Mouse (Mus musculus) natural killer cell, adult 2 months (primary cell): ENCODE data around the gene Kalrn.

ENCODE experiments used
- DNase-seq, 2 experiments: peaks; one replicate each; pipeline ENCODE4 v3.0.0; 2022; ENCODE audit warnings: low spot score in 2 of 2

Kalrn gene

DNA sequence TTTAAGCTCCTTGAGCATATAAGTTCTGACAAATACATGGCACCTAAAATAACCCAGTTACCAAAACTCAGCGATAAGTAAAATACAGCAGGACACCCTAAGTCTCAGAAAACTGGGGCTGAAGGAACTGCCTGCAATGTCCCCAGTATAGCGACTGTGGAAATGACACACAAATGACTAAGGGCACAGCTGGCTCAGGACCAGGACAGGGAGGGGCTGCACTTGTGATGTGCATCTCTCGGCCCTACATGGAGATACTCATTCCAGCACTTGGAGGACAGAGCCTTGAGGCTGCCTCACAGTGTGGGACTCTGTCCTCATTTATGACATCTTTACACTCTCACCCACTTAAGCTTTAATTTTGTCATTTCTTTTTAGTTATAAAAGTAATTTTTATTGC is 497.2 kb downstream of the Kalrn start:
- no peak for DNase-seq

DNA sequence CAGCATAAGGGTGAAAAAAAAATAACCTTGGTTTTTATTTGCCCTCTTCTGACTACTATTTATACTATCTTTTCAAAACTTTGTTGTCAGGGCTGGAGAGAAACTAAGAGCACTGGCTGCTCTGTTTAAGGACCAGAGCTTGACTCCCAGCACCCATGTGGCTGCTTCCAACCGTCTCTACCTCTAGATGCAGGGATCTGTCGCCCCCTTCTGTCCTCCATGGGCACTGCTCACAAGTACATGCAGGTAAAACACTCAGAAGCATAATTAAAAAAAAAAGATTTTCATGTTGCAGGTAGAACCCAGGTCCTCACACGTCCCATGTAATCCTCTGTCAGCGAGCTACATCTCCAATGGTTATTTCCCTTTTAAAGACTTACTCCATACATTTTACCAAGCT is 499.4 kb downstream of the Kalrn start:
- DNase-seq, result no peak

DNA sequence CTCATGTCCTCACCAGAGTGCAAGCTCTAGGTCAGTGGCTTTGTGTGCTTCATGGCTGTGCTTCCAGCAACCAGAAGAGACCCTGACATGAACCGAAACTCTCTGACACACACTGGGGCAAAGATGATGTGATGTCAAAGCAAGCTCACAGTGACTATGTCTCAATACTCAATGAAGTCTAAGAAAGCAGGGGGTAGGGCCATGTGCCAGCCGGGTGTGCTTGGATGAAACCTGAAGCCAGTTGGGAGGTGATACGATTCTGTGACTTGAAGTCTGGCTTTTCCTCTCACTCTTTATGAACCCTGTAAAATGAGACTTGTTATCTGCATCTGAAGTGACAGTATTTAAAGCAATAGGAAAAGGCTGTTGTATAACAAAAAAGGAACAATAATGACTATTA is 501.2 kb downstream of the Kalrn start:
- no peak for DNase-seq

DNA sequence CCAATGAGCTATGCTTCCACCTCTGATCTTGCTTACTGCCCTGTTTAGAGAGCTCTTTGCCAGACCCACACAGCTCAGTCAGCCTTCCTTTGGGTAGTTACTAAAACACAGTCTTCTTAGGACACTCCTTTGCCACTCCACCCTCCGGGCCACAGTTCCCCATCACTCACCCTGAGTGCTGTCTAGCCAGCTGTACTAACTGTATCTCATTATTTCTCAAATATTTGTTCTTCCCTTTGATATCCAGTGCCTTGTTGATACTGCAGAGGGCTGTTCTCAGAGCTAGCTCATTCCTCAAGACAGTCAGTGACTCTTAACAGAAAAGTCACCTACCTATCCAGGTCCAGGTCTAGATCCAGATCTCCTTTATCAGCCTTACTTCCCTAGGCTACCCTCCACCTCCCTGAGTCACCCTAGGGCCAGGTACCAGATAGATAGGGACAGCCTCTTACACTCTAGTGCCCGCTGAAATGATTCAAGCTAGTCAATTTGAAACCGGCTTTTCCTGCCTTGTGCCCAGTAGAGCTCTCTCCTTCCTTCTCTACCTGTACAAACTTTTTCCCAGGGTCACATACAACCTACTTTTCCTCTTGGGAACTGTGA is 502.0 kb downstream of the Kalrn start:
- no peak for DNase-seq

DNA sequence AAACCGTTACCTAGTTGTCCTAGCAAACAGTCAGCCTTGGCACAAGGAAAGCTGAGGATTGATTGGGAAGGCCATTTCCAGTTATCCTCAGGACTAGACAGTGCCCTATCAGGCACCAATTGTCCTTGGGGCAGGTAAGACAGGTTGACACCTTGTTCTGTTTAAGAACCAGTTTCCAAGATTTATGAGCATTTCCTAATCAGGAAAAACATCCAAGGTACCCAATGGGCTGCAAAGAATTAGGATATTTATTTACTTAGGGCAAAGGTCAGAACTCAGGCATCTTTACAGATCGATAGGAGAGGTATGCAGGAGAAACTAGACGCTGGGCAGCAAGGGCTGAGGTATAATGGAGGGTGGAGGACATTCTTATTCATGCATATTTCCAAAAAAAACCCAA is 503.9 kb downstream of the Kalrn start:
- DNase-seq, result no peak

DNA sequence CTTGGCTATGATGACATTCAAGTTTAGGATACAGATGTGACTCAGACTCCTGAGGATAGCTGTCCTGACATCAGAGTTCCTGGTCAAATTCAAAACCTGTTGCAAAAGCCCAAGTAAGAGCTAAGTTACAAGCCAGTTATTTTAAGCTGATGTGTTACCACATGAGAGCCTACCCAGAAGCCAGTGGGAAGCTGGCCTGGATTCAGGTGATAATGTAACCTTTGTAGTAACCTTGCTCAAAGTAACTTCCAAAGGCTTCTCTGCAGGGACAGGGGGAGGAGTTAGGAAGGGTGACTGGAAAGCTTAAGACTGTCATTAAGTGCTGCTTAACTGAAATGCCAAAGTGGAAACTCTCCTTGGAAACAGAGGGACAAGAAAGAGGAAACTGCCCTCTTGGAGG is 506.4 kb downstream of the Kalrn start:
- DNase-seq, result no peak

DNA sequence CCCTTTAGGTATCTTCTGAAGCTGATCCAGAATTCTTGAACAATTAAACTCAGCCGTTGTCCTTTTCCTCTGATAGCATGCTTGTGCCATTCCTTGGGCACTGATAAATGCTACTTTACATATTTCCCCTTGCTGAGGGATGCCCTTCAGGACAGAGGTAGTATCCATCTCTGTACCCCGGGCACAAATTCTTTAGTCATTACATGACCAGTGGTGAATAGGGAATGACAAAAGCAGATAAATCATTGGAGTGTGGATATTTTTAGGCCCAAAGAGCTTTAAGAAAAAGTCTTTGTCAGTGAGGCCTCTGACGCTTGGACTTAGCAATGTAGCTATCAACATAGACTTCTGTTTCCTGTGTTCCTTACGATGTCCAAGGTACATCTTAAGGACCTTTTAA is 507.0 kb downstream of the Kalrn start:
- DNase-seq, result no peak

DNA sequence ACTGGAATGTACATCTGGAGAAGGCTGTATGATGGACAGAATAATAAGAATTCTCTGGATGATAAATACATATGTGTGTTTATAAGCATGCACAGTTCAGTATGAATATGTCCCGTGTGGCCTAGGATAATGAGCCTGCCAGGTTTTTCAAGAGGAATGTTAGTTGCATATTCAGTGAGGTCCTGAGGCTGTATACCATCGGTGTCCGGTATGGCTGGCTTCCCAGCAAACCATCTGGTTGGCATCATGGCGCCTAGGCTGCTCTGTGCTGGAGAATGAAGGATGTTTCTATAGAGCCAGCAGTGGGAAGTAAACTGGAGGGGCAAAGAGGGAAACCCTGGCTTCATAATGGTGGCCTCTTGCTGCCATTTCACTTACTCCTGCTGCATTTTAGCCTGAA is 510.0 kb downstream of the Kalrn start:
- DNase-seq, result no peak

DNA sequence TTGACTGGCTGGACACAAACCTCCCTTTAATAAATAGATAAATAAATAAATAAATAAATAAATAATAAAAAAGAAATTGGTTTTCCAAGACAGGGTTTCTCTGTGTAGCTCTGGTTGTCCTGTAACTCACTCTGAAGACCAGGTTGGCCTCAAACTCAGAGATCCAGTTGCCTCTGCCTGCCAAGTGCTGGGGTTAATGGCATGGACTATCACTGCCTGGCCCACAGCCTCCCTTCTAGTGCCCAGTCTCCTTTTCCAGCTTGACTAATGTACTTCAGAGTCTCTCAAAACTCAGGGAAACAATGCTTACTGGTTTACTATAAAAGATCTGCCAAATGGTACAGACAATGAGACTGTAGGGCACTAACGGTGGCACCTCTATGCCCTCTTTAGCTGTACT is 511.7 kb downstream of the Kalrn start:
- DNase-seq, result no peak

DNA sequence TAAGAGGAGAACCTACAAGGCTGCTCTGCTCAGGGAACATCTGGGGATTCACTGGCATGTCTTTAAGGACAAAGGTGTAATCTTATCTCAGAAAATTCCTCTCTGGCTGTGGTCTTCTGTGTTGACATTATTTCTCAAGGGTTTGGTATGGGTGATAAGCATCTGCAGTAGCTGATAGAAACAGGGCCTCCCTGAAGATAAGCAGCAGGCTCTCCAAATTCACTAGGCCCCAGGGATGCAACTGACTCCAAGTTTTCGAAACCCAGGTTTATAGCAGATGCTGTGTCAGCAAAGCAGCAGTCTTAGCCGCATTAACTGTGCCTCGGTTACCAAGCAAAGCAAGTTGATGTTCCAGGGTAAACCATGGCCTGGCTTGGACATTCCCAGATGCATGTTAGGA is 514.7 kb downstream of the Kalrn start:
- DNase-seq, result no peak

DNA sequence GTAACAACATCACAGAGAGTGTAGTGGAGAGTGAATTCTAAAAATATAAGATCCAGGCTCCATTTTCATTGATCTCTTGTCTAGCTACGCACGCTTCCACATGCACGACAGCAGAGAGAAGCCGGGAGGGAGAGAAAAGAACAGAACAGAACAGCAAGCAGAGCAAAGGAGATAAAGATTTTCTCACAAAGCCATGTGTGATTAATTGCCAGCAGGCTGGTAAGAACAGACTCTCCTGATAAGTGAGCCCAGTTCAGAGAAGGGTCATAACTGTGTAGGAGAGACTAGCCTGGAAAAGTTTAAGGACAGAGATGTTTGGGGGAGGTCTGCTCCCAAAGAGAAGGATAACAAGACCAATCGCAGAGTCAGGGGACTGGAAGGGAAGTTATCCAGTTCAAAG is 515.9 kb downstream of the Kalrn start:
- no peak for DNase-seq

DNA sequence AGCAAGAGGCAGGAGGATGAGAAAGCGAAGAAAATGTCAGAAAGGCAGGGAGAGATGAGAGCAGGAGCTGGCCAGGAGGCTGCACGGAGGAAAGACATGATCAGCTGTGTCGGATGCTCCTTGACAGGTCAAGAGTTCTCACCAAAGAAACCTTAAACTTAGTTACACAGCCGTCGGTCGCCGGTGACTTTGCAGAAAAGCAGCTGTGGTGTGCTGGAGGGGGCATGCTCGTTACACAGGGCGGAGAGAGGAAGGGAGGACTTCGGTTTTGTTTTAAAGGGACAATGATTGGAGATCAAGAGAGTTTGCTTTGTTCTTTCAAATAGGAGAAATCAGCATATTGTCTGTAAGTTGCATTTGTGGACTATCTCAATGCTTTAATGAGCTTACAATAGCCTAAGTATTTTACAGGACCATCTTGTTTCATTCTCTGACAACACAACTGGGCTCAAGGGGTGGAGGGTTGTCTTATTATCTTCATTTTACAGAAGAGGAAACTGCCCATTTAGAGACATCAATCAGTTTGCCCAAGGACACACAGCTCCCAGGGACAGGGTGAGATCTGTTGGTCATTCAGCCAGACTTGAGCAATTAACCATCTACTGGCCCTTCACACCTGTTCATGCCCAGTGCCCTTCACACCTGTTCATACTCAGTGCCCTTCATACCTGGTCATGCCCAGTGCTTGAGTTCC is 516.8 kb downstream of the Kalrn start:
- no peak for DNase-seq

DNA sequence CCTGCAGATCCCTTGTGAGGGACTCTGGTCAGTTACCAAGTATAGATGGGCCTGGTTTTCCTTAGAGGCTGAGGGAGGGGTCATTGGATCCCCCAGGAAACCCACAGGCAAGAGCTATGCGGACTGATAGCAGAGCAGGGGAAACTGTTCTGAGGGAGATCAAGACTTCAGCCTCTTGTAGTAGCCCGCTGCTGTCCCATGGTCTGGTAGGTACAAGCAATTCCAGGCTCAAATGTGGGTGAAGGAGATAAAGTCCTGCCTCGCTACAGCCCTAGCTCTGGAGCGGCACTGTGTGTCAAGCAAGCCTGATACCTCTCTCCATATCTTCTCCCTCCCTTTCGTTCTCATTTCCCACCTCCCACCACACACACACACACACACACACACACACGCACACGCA is 523.2 kb downstream of the Kalrn start:
- DNase-seq, result no peak

DNA sequence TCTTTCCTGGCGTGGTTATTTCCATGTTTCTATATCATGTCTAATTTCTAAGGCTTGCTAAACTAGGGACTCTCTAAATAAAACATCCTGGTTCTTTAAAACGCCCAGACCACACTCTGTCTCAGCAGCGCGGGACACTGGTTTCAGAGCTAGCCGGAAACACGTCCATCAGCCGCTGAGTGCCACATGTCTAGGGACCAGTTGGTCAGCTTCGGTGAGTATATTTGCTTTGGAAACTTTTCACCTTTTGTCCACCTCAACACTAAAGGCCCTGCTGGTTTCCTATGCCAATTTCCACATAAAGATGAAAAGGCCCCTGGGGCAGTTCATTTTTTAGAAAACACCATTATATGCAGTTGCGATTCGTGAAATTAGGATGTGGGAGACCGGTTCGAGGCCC is 524.0 kb downstream of the Kalrn start:
- no peak for DNase-seq

DNA sequence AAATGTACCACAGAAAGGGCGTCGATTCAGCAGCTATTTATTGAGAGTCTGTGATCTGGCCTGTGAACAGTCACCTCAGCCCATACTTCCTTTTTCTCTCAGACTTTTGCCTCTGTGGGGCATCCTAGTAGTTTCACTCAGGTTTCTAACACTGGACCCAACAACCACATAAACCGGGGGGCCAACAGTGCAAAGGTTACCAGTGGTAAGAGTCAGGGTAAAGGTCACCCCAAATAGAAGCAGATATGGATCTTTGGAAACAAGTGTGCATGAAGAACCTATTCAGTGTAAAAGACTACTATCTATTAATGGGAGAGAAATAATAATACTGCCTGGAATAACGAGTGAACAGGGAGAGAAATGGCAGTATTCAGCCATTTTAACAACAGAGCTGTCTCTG is 525.1 kb downstream of the Kalrn start:
- DNase-seq, result no peak

DNA sequence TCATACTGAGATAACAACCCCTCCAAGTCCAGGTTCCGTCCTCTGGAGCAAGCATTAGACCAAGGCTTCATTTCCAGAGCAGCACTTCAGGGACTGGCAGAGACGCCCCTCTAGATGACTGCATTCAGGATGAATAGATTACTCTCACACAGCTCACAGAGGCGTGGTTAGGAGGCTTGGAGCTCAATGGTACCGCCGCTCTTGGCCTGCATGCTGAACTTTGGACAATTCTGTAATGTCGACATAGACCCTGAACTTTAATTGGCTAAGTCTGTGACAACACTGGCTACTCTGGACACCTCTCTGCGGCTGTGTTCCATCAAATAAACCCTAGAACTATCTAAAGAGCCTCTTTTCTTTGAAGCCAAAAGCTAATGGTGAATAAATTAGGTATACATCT is 525.8 kb downstream of the Kalrn start:
- no peak for DNase-seq

DNA sequence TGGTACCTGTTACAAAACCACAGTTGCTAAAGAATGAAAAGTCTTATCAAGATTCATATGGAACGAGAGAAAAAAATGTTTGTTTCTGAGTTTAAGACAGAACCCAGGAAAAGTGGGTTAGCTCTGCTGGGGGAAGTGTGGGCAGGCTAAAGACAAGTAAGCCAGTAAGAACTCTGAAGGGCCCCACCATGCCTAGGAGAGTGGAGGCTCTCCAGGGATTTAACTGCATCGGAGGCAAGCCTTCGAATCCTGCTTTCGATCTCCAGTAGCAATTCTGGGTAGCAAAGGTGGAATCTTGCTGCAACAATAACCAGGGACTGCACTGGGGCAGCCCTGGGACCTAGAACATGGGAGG is 526.3 kb downstream of the Kalrn start:
- DNase-seq, result no peak

DNA sequence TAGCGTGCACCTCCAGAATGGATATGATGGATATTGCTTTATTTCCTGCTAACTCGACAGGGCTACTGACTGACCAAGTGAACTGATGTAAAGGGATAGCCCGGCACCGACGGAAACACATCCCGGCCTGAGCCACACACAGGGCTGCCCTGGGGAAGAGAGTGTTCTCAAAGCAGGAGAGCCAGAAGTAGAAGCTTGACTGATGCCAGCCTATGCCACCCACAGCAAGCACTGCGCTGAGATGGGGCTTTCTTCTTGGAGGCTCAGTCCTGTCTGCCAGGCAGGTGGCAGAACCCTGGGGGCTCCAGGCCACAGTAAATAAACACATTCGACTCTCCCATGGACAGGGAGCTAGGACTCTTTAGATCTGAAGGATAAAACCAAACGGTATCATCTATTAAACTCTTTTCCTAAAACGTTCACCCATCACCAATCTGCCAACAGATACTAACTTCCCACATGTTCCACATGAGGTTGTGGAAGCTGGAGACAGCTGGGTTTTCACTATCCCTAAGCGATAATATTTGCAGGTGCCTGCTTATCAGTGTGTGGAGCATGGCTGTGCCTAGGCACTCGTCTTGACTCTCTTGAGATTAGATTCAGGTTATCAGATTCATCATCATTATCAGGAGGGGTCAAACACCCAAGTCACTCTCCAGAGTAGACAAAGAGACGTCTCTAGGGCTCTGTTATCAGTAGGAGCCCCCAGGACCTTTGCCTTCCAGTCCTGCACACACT is 526.9 kb downstream of the Kalrn start:
- DNase-seq, result no peak

DNA sequence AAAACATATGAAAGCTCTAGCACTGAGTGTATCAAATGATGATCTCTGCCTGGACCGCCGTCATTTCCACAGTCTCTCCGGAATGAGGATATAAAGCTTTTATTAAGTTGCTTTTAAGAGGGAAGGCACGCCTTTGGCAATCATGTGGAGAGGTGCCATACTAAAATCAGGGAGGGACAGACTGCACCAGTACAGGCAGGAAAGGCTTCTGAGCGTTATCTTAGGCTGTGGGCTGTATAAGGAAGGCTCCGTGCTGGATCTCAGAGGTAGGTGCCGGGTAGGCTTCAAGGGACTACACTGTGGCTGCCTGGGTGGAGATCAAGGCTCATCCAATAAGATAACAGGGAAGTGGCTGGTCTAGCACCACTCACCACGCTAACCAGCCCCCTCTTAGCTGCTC is 528.8 kb downstream of the Kalrn start:
- DNase-seq, result no peak

DNA sequence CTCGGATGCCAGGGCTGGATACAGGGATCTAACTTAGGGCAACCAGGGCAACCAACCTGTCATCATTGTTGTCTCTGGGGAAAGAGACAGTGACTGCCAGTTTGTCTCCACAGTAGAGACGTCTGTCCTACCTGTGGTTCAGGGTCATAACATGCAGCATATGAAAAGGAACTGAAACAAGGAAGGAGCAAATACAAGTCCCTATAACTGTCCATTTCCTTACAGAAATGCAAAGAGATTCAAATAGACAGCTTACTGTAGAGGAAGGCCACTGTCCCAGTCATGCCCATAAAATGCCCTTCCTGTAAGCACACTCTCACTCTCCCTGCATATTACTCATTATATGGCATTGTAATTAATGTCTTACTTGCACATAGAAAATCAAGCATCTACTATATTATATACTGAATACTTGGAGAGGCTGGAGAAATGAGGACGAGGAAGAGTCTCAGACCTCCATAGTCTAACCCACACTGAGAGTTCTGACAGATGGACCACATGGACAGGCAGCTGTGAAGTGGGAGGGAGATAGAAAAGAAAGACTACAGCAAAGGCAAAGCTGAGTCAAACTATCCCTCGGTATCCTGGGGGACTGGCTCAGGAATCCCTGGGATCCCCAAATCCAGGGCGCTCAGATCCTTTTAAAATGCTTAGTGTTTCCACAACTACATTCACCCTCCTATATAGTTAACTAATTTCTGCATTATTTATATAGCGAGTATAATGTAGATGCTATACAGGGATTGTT is 530.1 kb downstream of the Kalrn start:
- DNase-seq, result no peak

DNA sequence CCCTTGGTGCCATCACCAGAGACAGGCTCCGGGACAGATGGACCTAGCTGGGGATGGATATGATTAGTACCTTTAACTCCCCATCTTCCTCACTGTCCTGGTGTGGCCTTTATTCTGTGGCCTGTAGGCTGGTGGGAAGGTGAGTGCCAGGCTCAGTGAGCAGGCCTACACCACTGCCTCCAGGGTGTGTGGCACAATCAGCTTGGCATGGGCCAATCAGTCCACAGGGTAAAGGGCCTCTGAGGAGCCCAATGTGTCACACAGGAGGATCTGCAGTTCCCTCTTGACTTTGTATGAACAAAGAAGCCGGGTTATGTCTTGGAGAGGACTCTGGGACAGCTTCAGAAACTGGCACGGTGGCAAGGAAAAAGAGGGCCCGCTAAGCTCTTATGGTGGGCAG is 530.7 kb downstream of the Kalrn start:
- DNase-seq, result no peak

DNA sequence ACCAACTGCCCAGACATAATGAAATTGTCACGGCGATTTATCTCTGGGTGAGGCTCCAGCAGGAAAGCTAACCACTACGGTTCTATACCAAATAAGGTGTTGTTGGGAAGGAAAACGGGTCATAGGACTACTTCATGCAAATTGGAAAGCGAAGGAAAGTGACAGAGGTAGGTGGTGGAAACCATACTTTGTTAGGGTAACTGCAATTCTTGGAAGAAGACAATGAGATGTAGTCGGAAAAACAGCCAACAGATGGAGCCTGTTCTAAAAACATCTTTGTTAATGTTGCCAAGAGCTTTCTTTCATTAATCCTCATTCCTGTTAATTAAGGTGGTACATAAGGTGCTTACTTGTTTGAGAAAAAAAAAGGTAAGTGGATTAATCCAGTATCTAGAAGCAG is 533.1 kb downstream of the Kalrn start:
- no peak for DNase-seq

DNA sequence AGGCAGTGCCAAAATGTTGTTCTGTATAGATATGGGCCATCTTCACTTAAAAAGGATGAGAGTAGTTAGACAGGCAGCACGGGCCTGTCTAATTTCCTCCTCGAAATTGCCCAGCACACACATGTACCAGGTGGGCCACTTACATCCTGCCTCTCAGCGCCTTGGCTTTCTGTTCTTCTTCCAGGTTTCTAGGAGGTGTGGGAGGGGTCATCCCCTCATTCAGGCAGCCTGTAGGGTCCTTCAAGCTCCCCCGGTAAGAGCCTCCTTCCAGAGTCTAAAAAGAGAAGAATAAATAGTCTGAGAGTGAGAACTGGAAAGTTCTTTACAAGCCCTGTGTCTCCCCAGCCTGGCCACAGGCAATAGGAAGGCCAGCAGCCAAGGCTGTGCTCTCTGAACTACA is 533.6 kb downstream of the Kalrn start:
- DNase-seq, result no peak
